ENCODE assay signal across 8 mouse cellular contexts in genomic region chr4:150193915-150194314, GRCm38 (mm10). TPM values are rescaled to one million over a fixed set of nuclear protein-coding genes. Genes with fewer than 3 reads are reported as not detected.
DNase-seq lines count a peak whose midpoint lies in the region; ATAC-seq and TF ChIP-seq lines count a peak whose summit lies in the region.

No protein-coding gene starts in this region.

- H3K27me3 ChIP-seq in cerebellum, adult 2 months (ENCODE audit: control insufficient read depth, insufficient read depth, low read length), result no peaks in the 10 kb centered on the region; the same call in 1 of the 2 replicates
- no peaks in the 10 kb centered on the region for H3K27me3 ChIP-seq in embryonic facial prominence, embryonic 11.5 days (ENCODE audit: control insufficient read depth, insufficient read depth, low read length)

- no peaks in the 10 kb centered on the region for H3K9me3 ChIP-seq in embryonic facial prominence, embryonic 11.5 days (replicated peaks; ENCODE audit: control insufficient read depth, low read length)

- no peak for DNase-seq in cerebellum, adult 2 months
- DNase-seq in cerebellum, adult 8-10 months, result no peak
- DNase-seq in layer of hippocampus, adult 2 months (ENCODE audit: low spot score in 2 of 2), result no peak
- no peak for DNase-seq in layer of hippocampus, adult 9-11 months
- peak; percentile 32 for DNase-seq in MN1 (ENCODE audit: low spot score)
- DNase-seq in embryonic facial prominence, embryonic 11.5 days (ENCODE audit: low spot score), result peak; percentile 60
- DNase-seq in thymus, postnatal 25 days, result peak; percentile 61

- no peak overlapping the region for H3K4me2 ChIP-seq in embryonic facial prominence, embryonic 11.5 days (ENCODE audit: low read depth, low read length)

- H3K36me3 ChIP-seq in embryonic facial prominence, embryonic 11.5 days (replicated peaks; ENCODE audit: control insufficient read depth, insufficient read depth, low read depth, low read length), result no peaks in the 10 kb centered on the region

- no peaks in the 10 kb centered on the region for H3K4me1 ChIP-seq in cerebellum, adult 2 months (ENCODE audit: control insufficient read depth, insufficient read depth, low read length)
- no peaks in the 10 kb centered on the region; the same call in 1 of the 2 replicates for H3K4me1 ChIP-seq in embryonic facial prominence, embryonic 11.5 days (ENCODE audit: control insufficient read depth, insufficient read depth, low read length)

- H3K9ac ChIP-seq in embryonic facial prominence, embryonic 11.5 days (replicated peaks; ENCODE audit: low read length), result no peak overlapping the region

- TF ChIP-seq CTCF in cerebellum, adult 2 months (IDR thresholded peaks at IDR 0.05; ENCODE audit: borderline replicate concordance, insufficient read depth, low read depth, low read length), result peak; percentile 78
- peak; percentile 75 for TF ChIP-seq CTCF in layer of hippocampus, adult 2 months (conservative IDR thresholded peaks at IDR 0.05)

- no peak overlapping the region for H3K27ac ChIP-seq in cerebellum, adult 2 months (ENCODE audit: insufficient read depth, low read length)
- no peak overlapping the region for H3K27ac ChIP-seq in layer of hippocampus, adult 2 months
- no peak overlapping the region for H3K27ac ChIP-seq in embryonic facial prominence, embryonic 11.5 days (replicated peaks; ENCODE audit: low read depth, low read length)

- ATAC-seq in embryonic facial prominence, embryonic 11.5 days (replicated peaks; ENCODE audit: insufficient number of reproducible peaks, low FRiP score, low TSS enrichment, low read depth), result no peak
- ATAC-seq in megakaryocyte progenitor cell, adult 5-6 weeks (replicated peaks; ENCODE audit: poor library complexity), result peak; percentile 95

- TF ChIP-seq POLR2A in cerebellum, adult 2 months (IDR thresholded peaks at IDR 0.05; ENCODE audit: borderline replicate concordance, insufficient read depth, low read length), result no peak

- 44% methylated on average over 1 of the region's 1 CpGs for WGBS in cerebellum, adult 2 months
- WGBS in embryonic facial prominence, embryonic 11.5 days, result 55% methylated on average over 1 of the region's 1 CpGs

- no peak overlapping the region for H3K4me3 ChIP-seq in cerebellum, adult 2 months (replicated peaks; ENCODE audit: insufficient read depth, low read depth, low read length)
- no peak overlapping the region for H3K4me3 ChIP-seq in layer of hippocampus, adult 2 months
- no peak overlapping the region for H3K4me3 ChIP-seq in embryonic facial prominence, embryonic 11.5 days (ENCODE audit: low read depth, low read length)

RNA-seq across cellular contexts. Expression of gene Car6, which starts 7.2 kb away (rescaled TPM):
- not detected in 2 replicates for polyA plus RNA-seq in cerebellum, adult 2 months (2012; rRNA removed)
- total RNA-seq in layer of hippocampus, adult 2 months (2021), result not detected
- 0.18 TPM in 1 of 2 replicates, not detected in the other for polyA plus RNA-seq in embryonic facial prominence, embryonic 11.5 days (2014; fragmentation: Nextera tagmentation; extraction: Ambion mirVana)
- total RNA-seq in megakaryocyte progenitor cell, adult 5-6 weeks (2015), result 1.2 TPM in 1 of 2 replicates, not detected in the other
- 0.79 TPM in 1 of 2 replicates, not detected in the other for total RNA-seq in megakaryocyte progenitor cell, adult 5-6 weeks (2017)

RNA-seq across cellular contexts. Expression of gene Eno1, which starts 42.6 kb away (rescaled TPM):
- 918 and 961 TPM in 2 replicates for polyA plus RNA-seq in cerebellum, adult 2 months (2012; rRNA removed)
- 100 to 1,000 TPM; 416 to 423 TPM for total RNA-seq in layer of hippocampus, adult 2 months (2021)
- 1,873 and 2,043 TPM in 2 replicates for polyA plus RNA-seq in embryonic facial prominence, embryonic 11.5 days (2014; fragmentation: Nextera tagmentation; extraction: Ambion mirVana)
- total RNA-seq in megakaryocyte progenitor cell, adult 5-6 weeks (2015), result 336 and 338 TPM in 2 replicates
- 357 and 368 TPM in 2 replicates for total RNA-seq in megakaryocyte progenitor cell, adult 5-6 weeks (2017)

RNA-seq across cellular contexts. Expression of gene Slc2a7, which starts 45.1 kb away (rescaled TPM):
- polyA plus RNA-seq in cerebellum, adult 2 months (2012; rRNA removed), result not detected in 2 replicates
- not detected for total RNA-seq in layer of hippocampus, adult 2 months (2021)
- polyA plus RNA-seq in embryonic facial prominence, embryonic 11.5 days (2014; fragmentation: Nextera tagmentation; extraction: Ambion mirVana), result not detected in 2 replicates
- 0.25 TPM in 1 of 2 replicates, not detected in the other for total RNA-seq in megakaryocyte progenitor cell, adult 5-6 weeks (2015)
- not detected in 2 replicates for total RNA-seq in megakaryocyte progenitor cell, adult 5-6 weeks (2017)

Comparison
In these comparisons a context has a peak if more than half of its experiments do, and no peak if none do; other contexts are left out.
1. DNase-seq: peak in MN1 (single experiment), embryonic facial prominence, embryonic 11.5 days (single experiment) and thymus, postnatal 25 days (single experiment); none in cerebellum, adult 2 months (0 of 2), cerebellum, adult 8-10 months (single experiment), layer of hippocampus, adult 2 months (0 of 2) and layer of hippocampus, adult 9-11 months (single experiment).